Mouse (Mus musculus): ENCODE measurements at regions not wholly inside any gene's neighbourhood (a gene's known extent, or its start where the extent isn't known, plus 50 kb on each side); places are given as distances from the start of the nearest gene placed in this dataset.

DNA sequence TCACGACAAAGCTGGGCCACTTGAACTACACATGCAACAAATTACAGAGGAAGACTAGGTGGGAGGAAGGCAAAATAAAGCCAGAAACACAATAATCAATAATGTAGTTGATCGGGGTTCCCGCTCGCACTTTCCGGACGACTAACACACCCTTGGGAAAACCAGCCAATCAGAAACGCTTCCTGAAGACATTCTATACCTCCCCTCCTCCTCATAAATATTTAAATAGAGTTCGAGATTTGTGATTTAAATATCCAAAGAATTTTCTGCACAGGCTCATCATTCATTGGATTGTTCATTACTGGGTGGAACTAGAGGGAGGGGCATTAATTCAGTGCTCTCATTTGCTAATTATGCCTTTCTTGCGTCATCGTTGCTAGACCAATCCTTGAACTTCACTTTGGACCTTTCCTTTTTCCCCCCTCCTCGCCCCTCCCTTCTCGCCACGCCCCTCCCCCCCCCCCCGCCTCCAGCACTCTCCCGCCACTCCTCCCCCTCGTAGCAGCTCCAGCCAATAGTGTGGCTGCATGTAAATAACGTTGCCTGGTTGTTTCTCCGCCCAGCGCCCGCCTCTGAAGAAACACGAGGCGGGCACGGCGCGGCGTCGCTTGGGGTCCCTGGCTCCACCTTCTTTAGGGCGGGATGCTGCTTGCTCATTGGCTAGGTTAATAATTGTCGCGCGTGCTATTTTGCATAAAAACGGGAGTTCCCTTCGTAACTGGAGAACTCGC lies 254.2 kb upstream of the Nfe2l3 start:
- DNase-seq (ENCODE audit: low spot score in 2 of 2) = peak in 1 of 2 experiments; percentile 60

- no peak for DNase-seq (ENCODE audit: low spot score in 2 of 2)
These were observed 253.6 kb upstream of the Nfe2l3 start for GRCm38 (mm10) chr6:51178799-51179398.

- DNase-seq (ENCODE audit: low spot score in 2 of 2) = no peak
These were observed 252.5 kb upstream of the Nfe2l3 start for GRCm38 (mm10) chr6:51179741-51180537.

DNA sequence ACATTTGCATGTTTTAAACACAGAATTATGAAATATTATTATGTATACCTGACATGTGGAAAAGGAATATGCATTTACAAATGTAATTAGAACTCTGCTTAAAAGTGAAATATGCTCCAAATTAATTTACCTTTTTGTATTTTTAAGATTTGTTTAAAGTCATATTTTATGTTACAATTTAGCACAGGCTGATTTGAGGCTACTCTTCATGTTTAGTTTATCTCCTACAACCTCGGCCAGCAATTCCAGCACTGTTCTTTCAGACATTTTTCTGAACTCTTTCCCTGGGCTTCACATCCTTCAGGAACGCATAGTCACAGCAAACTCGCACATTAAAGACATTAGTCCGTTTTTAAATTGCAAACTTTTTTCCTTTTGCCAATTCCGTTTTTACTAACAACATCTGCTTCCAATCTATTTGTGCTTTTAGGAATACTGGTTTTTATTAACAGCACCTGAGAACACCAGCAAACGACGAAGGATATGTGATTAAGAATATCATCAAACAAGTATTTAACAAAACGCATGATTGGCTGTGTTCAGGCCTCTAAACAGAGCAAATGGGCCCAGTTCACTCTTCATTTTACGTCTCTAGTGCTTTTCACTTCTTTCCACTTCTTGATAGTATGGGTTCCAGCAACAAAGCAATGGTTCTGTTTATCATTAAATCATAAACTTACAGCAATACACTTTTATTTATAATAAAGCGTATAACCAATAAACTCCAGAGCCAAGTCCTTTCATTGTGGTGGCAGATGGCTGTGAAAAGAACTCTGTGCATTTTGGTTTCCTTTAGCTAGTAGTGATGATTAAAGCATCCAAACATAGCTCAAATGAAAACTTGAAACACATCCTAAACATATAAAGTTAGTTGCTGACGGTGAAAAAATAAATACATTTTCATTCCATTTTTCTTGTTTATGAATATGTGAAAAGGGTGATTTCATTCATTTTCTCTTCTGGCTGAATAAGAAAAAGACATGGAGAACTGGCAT lies 251.3 kb upstream of the Nfe2l3 start:
- DNase-seq (ENCODE audit: low spot score in 2 of 2) = no peak

GRCm38 (mm10) chr6:51181905-51182304 lies 250.6 kb upstream of the Nfe2l3 start:
- DNase-seq (ENCODE audit: low spot score in 2 of 2) = no peak

DNA sequence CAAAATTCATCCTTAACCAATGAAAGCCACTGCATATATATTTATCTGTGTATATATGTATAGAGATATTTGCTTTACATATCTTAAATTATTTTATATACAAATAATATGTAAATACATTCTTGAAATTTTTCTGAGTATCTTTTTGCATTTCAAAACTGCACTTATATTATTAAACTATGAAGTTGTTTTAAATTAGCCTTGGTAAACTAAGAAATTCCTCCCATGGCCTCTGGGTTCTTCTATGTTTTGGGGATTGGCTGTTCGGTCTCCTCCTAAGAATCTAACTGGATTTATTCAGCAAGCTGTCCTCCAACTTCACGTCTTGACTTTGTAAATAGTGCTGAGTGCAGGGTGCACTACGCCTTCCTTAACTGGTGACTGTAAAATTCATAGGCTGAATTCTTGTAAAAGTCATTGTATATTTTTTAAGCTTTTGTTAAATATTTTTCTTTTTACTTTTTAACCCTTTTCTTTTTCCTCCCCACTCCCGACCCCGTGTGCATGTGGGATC lies 249.6 kb upstream of the Nfe2l3 start:
- DNase-seq (ENCODE audit: low spot score in 2 of 2) = no peak

DNA sequence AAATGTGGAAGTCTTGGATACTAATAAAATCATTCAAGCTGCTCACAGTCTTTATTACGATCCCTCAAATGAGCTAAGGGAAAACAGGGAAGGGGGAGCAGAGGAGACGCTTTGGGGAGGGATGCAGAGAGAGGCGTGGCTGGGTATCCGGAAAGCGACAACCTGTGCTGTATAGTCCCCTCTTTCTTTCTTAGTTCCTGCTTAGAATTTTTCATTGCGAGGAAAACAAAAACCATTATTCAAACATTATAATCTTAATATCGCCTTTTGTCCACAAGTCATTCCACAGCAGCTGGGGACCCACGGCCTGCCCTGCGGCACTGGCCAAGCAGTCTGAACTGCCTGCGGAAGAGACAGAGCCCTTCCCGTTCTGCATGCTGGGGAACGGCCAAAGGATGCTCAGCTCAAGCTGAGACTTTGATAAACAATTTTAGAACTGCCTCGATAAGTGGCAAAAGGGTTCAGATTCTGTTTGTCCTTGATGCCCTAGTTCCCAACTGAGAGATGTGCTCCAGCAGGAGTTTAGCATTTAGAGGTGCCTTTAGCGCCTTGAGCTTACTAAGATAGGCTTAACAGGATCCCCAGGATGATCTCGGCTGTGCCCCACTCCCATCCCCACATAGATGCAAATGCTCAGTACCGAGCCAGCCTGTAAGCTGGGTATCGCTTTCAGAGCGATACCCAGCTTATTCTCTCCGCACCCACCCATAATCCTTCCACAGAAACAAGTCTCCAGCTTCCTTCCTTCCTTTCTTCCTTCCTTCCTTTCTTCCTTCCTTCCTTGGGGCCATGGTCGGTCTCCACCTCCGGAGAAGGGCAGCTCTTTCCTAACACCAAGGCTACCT lies 248.7 kb upstream of the Nfe2l3 start:
- DNase-seq (ENCODE audit: low spot score in 2 of 2) = no peak

- no peak for DNase-seq (ENCODE audit: low spot score in 2 of 2)
These were observed 248.0 kb upstream of the Nfe2l3 start for GRCm38 (mm10) chr6:51184500-51184899.

DNA sequence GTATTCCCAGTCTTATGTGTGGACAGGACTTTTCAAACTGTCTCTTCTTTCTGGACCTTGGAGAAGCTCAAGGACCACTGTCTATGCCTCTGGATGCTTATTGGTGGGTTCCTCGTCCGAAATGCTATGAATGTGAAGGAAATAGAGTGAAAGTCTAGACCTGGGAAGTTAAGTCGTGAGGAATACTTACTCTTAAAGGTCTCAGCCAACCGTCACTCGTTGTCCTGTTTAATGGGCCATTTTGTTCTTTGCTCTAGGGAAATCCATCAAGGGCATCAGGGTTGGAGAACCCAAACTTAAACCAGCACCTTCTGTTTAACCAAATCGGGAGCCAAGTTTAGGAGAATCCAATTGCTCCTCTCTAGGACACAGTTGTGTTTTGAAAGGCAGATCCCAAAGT lies 247.3 kb upstream of the Nfe2l3 start:
- no peak for DNase-seq (ENCODE audit: low spot score in 2 of 2)

DNA sequence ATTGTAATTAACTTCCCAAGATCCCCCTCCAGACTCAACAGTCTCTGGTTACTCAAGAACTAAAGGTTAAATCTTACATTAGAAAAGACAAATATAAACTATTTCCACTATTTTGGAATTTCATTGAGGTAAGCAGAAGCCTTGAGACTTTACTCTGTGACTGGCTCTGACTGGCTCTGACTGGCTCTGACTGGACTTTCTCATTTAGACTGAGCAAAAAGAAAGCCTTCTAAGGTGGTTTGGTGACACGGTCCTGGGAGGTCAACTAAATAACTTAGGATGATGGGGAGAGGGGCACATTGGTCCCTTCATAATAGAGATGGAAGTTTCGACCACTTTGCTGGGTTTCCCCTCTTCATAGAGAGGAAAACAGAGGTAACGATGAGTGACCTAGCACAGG lies 243.3 kb upstream of the Nfe2l3 start:
- no peak for DNase-seq (ENCODE audit: low spot score in 2 of 2)

- DNase-seq (ENCODE audit: low spot score in 2 of 2) = no peak
These were observed 239.6 kb upstream of the Nfe2l3 start for GRCm38 (mm10) chr6:51192826-51193225.

DNA sequence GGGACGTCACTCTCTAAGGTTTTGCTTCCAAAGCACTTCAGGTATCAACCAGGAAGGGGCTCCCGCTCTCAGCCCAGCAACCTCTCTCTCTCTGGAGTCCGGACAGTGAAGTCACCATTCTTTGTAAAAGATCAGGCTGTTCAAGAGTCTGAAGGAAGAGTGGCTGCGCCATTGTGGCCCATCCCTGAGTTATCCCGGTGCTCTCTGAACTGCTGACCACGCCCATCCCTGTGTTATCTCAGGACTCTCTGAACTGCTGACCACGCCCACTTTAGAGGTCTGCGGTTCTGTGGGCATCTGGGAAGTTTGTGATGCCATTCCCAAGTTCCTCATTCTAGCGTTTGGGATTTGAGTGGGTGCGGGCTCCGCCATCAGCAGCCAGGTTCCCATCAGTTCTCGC lies 239.1 kb upstream of the Nfe2l3 start:
- DNase-seq (ENCODE audit: low spot score in 2 of 2) = no peak

DNA sequence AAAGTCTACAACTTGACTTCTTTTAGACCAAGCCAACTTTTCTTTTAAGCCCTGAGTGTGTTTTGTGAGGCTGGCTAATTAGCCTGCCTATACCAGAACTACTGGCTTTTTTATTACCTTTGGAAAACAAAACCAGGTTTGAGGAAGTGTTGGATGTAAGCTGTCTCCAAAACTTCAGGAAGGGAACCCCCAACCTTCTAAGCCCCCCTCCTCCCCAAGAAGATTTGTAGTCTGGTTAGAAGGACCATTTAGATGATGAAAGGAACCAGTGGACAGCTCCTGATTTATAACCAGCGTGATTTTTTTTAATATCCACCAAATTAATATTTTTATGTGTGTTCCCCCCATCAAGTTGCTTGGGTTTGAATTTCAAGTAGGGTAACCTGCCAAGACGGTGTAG lies 236.1 kb upstream of the Nfe2l3 start:
- no peak for DNase-seq (ENCODE audit: low spot score in 2 of 2)

GRCm38 (mm10) chr6:51197000-51197774 lies 235.3 kb upstream of the Nfe2l3 start:
- DNase-seq (ENCODE audit: low spot score in 2 of 2) = no peak

DNA sequence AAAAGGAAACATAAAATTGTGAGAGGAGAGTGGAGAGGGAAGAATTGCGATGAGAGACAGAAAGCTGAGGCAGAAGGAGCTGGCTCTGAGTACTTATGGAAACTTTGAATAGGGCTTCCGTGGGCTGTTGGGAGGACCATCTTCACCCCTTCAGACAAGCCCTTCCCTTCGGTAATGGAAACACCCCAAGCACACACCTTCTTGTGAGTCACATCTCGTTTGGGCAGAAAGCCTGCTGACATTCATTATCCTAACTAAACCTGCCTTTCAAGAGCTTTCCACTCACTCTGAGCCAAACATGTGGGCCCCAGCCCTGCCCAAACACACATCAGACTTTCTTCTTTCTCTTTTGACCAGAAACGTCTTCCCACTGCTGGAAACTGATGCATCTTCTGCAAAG lies 232.3 kb upstream of the Nfe2l3 start:
- DNase-seq (ENCODE audit: low spot score in 2 of 2) = no peak

- DNase-seq (ENCODE audit: low spot score in 2 of 2) = no peak
These were observed 231.6 kb upstream of the Nfe2l3 start for GRCm38 (mm10) chr6:51200837-51201236.

DNA sequence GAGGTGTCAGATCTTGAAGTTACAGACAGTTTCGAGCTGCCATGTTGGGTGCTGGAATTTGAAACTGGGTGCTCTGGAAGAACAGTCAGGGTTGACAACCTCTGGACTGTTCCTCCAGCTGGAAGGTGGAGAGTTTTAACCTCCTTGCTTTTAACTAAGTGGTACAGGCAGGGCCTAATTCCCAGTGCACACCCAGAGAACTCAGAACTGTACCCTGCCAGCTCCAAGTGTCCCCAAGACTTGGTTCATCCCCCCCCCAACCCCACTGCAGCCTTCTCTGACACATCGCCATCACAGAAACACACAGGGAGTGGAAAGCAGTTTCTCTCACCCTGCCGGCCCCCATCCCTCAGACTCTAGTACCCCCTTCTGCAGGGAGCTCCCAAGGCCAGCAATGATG lies 228.2 kb upstream of the Nfe2l3 start:
- DNase-seq (ENCODE audit: low spot score in 2 of 2) = no peak

GRCm38 (mm10) chr6:51205411-51205810 lies 227.1 kb upstream of the Nfe2l3 start:
- no peak for DNase-seq (ENCODE audit: low spot score in 2 of 2)
